Mouse (Mus musculus) inflammation-experienced regulatory T-cells, adult 6 months (primary cell): ENCODE results near the gene Prkd3. TPM values are rescaled to one million over a fixed set of nuclear protein-coding genes. Genes with fewer than 3 reads are reported as not detected.

ENCODE experiments used
- ATAC-seq: one replicate; pipeline ENCODE4 v1.8.0; 2017
- polyA plus RNA-seq, 3 experiments: library from polyadenylated mRNA; unstranded; fragments of 100-300 nt; shearing (Covaris generic); gene quantifications; one replicate each; pipeline ENCODE4 v1.2.1; 2017

Gene Prkd3
- polyA plus RNA-seq = 1 to 10 TPM; 2.8 to 7.7 (median 5.0) TPM

DNA sequence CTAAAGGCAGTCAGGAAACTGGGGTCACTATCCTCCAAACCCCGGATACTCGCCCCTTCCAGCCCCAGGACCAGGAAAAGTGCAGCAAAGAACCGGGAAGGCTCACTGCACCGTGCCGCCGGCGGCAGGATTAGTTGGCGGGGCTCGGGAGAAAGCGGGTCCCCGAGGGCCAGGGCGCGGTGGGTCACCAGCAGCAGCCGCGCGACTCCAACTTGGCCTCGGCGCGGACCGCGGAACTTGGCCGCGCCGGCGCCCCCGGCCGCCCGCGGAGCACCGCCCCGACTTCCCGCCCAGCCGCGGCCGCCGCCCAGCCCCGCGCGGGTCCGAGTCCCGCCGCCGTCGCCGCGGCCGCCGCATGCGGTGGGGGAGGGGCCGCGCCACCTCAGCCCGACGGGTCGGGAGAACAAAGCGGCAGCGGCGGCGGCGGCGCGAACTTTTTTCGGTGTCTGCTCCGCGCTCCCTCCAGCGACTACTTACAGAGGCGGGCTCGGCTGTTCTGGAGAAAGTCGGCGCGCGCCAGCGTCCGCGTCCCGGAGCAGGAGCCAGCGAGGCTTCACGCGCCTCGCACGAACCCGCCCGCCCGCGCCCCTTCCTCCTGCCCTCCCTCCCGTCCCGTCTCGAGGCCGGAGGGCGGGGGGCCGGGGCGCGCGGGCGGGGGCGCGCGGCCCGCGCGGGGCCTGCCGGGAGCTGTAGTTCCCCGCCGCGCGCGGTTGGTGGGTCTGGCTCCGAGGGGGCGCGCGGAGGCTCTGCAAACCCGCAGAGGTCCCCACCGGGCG, at the start of gene Prkd3:
Prkd3 (minus strand) TSS at position 609 of the 776 bp plus-strand sequence.
- peak; percentile 44 for ATAC-seq

GRCm38 (mm10) chr17:79069766-79070480, 49.3 kb upstream of the Prkd3 start:
- no peak for ATAC-seq

- ATAC-seq = no peak
Measured at GRCm38 (mm10) chr17:79069019-79069418, 48.4 kb upstream of the Prkd3 start.

GRCm38 (mm10) chr17:79068581-79068980, 48.0 kb upstream of the Prkd3 start:
- ATAC-seq = no peak

DNA sequence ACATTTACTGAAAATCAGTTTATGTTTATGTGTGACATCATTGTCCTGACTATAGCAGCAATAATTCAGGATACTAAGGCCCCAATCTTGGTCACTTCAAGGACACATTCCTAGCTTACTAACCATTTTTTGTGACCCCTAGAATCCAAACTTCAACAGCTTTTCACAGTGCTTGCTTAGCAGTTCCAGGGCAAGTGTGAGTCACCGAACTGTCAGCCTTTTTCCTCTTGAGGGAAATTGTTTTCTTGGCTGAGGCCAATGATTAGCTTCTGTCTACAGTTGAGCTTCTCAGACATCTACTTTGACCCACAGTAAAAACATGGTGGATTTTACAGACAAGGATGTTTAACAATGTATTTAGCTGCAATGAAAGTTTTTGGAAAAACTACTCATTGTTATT, 43.6 kb upstream of the Prkd3 start:
- no peak for ATAC-seq

DNA sequence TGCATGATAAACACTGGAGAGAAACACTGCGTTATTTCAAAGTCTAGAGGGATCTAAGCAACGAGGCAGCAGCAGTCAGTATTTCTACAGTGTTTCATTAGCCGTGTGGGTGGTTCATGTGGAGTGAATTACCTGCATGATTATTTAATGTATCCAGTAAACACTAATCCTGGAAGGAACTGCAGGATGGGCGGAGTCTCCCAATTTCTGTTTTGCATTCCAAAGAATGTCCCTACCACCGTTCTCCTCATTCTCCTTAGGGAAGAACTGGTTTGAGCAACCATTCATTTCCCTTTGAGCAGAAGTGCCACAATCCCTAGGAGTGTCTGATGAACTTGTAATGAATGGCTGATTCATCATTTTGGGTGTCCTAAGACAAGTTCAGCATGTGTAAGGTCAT, 39.6 kb upstream of the Prkd3 start:
- no peak for ATAC-seq

DNA sequence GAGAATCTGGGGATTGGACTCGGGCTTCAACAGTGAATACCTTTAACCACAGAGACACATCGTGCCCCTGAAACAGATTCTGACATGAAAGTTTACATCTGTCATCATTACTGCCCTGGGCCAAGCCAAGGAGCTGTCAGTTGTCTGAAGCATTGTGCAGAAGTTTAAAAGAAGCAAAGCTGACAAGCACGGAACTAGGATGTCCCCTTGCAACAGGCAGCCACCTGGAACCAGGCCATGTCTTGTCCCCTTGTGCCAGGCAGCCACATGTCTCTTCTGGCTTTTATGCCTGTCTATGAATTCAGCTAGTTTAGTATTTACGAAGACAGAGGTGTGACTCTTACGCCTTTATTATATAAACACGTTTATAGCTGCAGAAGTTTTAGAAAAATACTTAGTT, 37.7 kb upstream of the Prkd3 start:
- ATAC-seq = no peak

DNA sequence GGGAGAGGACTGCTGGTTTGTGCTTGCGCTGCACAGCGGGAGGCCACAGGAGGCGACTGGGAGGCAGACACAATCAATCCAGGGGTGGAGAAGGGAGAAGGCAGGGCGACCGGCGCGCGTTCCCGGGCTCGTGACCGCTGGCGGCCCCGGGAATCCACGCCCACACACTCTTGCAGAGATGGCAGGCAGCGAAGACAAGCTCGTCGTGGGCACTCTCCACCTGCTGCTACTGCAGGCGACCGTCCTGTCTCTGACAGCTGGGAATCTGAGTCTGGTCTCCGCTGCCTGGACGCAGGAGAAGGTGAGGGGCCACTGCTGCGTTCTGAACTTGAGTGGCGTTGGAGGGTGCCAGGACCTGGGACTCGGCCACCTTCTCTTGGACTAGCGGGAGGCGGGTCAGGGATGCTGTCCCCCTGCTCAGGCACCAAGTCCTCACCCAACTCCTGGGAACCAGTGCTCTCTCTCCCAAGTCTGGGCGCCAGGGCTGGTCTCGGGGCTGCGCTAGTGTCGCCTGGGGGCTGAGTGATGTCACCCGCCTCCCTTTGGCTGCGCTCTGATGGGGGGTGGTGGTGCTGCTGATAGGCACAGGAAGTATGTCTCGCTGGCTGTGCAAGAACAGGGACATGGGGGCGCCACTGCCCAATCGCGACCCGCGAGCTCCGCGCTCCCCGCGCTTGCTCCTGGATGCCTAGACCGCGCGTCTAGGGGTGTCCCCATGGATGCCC, 31.6 kb upstream of the Prkd3 start:
- ATAC-seq = peak; percentile 64

DNA sequence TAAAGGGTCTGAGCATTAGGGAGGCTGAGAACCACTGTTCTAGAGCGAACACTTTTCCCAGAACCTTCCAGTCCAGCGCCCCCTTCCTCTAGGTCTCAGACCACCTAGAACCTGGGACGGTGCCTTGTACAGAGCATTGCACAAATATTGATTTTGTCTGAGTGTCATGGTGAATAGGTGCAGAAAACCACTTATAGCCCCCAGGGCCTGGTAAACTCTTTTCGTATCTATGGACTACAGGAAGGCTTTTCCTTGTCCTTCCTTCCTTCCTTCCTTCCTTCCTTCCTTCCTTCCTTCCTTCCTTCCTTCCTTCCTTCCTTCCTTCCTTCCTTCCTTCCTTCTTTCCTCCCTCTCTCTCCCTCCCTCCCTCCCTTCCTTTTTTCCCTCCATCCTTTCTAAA, 31.0 kb upstream of the Prkd3 start, which contains the start of gene Qpct:
Qpct (plus strand) TSS at position 301 of the 400 bp plus-strand sequence.
- no peak for ATAC-seq

GRCm38 (mm10) chr17:79043705-79044104, 23.1 kb upstream of the Prkd3 start:
- peak; percentile 25 for ATAC-seq

DNA sequence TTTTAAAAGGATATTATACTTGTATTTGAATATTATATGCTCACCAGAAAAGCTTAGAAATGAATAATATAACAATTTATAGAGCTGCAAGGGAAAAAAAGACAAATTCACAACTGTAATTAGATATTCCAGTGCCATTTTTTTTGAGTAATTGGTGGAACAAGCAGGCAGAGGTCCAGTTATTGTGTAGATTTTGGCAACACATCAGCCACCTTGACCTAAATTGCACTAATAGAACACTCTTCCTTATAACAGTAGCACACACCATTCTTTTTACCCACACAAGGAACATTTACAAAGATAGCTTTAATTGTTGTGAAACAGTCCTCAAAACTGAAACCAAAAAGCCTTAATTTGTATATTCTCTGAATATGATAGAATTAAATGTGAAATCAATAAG, 19.0 kb upstream of the Prkd3 start:
- ATAC-seq = no peak

- no peak for ATAC-seq
Measured at GRCm38 (mm10) chr17:79032782-79033181, 12.2 kb upstream of the Prkd3 start.

DNA sequence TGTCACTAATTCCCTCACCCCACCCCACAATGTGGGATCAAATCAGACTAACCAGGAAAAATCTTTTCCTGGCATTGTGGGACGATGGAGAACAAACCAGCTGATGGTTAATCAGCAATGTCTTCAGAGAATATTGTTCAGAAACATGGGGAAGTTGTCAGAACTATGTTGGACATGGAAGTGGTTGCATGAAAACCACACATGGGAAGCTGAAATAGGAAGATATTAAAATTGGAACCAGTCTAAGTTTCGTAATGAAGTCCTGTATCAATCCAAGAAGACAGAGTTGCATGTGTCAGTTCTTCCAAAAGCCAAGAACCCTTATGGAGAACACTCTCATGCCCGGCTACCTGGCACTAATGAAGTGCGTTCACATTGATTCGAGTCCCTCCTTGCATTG, 11.0 kb upstream of the Prkd3 start:
- no peak for ATAC-seq

- no peak for ATAC-seq
Measured at GRCm38 (mm10) chr17:79029226-79029625, 8.6 kb upstream of the Prkd3 start.

- no peak for ATAC-seq
Measured at GRCm38 (mm10) chr17:79024544-79024943, 3.9 kb upstream of the Prkd3 start.

- no peak for ATAC-seq
Measured at GRCm38 (mm10) chr17:79022746-79023145, 2.1 kb upstream of the Prkd3 start.

- ATAC-seq = no peak
Measured at GRCm38 (mm10) chr17:79020984-79021335, 344 bp upstream of the Prkd3 start.

GRCm38 (mm10) chr17:79019726-79020207, 849 bp downstream of the Prkd3 start:
- peak; percentile 11 for ATAC-seq

- ATAC-seq = no peak
Measured at GRCm38 (mm10) chr17:79018422-79018821, 2.2 kb downstream of the Prkd3 start.

- no peak for ATAC-seq
Measured at GRCm38 (mm10) chr17:79015831-79016230, 4.8 kb downstream of the Prkd3 start.

DNA sequence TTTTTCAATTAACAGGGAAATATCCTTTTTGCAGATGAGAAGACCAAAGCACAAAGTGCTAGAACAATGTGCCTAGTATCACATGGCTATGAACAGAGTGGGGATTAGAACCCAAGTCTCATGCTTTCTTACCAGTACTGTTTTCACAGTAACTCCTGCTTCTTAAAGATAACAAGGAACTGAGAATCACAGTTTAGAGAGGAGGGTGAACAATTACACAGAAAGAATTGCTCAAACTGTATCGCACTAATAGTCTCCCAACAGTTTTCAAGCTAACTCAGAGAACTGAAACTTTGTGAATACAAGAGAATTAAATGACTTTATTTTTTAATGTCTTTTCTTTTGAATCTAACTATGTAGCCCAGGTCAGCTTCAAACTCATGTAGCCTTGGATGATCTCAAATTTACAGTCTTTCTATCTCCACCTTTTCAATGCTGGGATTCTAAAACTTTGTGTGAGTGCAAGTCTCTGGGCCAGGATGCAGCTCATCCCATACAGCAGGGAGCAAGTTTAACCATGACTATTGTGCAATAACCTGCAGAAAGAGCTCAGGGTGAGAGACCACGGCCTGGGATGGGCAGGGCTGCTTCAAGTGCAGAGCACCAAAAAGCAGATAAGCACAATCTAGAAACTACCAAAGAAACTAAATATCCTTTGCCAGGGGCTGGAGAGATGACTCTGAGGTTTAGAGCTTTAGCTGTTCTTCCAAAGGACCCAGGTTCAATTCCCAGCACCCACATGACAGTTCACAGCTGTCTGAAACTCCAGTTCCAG, 5.5 kb downstream of the Prkd3 start:
- no peak for ATAC-seq

DNA sequence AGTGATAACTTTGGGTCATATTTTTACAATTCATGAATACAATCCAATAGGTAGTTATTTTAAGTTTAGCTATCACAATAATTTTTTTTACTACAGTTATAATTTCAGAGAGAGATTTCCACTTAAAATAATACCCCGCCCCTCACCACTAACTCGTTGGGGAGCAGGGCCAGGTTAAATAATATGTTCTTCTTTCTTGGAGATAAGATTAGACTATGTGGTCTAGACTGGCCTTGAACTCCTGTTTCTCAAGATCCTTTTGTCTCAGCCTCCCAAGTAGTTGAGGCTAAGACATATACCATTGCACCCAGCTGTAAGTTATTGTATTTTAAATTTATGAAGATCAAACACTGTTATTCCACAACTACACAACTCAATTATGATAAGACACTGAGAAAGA, 7.0 kb downstream of the Prkd3 start:
- ATAC-seq = no peak
